Mouse (Mus musculus) G1E (cell line): ENCODE results near the gene Cdk14.

Experiments used
- CTCF ChIP-seq: IDR thresholded peaks from 2 replicates; pipeline ENCODE4 v1.5.1; 2012; ENCODE audit warnings: low read depth, low read length, inconsistent platforms, mixed read lengths
- GATA1 ChIP-seq: IDR thresholded peaks from 2 replicates; pipeline ENCODE4 v1.6.1; 2012; ENCODE audit warnings: borderline replicate concordance, low read length, inconsistent platforms, mixed read lengths
- GATA2 ChIP-seq: IDR thresholded peaks from 2 replicates; pipeline ENCODE4 v1.6.1; 2012; ENCODE audit warnings: low read depth, low read length, inconsistent platforms, borderline replicate concordance
- POLR2AphosphoS5 ChIP-seq: IDR thresholded peaks from 2 replicates; pipeline ENCODE4 v1.6.1; 2012; ENCODE audit warnings: low read depth, low read length, inconsistent platforms; ENCODE audit not compliant: insufficient replicate concordance
- TAL1 ChIP-seq: conservative IDR thresholded peaks from 2 replicates; pipeline ENCODE4 v1.6.1; 2012; ENCODE audit warnings: low read depth, low read length, inconsistent platforms, mixed read lengths

- TF ChIP-seq CTCF: no peak
- TF ChIP-seq TAL1: no peak
- no peak for TF ChIP-seq GATA1
- no peak for TF ChIP-seq POLR2AphosphoS5
- TF ChIP-seq GATA2: no peak
Observed at GRCm38 (mm10) chr5:5414835-5415234, 5.3 kb downstream of the Cdk14 start.
